Mouse (Mus musculus): ENCODE measurements around the gene Tbc1d4. TPM values are rescaled to one million over a fixed set of nuclear protein-coding genes. Genes with fewer than 3 reads are reported as not detected.

The Tbc1d4 gene
- polyA plus RNA-seq, 1 experiment = 5.6 TPM

DNA sequence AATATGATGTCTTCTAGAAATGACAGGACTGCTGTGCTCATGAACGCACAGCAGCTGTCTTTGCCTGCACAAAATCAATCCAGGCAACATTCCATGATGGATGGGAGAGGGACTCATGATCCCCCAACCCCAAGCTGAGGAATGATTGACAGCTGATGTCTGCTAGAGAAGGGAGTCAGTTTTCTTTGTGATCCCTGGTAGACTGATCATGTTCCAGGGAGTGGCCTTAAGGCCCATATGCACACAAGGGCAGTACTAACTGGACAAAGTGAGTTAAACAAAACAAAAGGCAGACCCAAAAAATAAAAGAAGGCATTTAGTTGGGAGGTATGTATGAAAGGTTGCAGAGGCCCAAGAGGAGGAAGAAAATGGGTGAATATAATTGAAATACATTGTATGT is 71.6 kb downstream of the Tbc1d4 start:
- Histone ChIP-seq H3K36me3 (ENCODE audit: control insufficient read depth, insufficient read depth, low read length) (no peaks in the 10 kb centered on the region), H3K4me1 (ENCODE audit: control insufficient read depth, insufficient read depth, insufficient read length) (no peaks in the 10 kb centered on the region), H3K27me3 (ENCODE audit: control insufficient read depth, insufficient read depth, low read length) (no peaks in the 10 kb centered on the region), H3K27ac (ENCODE audit: insufficient read depth, low read length) (no peak overlapping the region), H3K4me3 (ENCODE audit: extremely low read depth, insufficient read depth, insufficient read length) (no peak overlapping the region)
- WGBS = 96% methylated on average over 1 of the region's 1 CpGs
- TF ChIP-seq POLR2A (IDR thresholded peaks at IDR 0.05; ENCODE audit: low read depth, low read length) (no peak), CTCF (IDR thresholded peaks at IDR 0.05; ENCODE audit: extremely low read depth, insufficient read depth, insufficient read length, insufficient replicate concordance) (no peak)
- no peak for DNase-seq (ENCODE audit: low read depth in 1 of 2, low spot score in 2 of 2)

GRCm38 (mm10) chr14:101532090-101532695 is 76.8 kb downstream of the Tbc1d4 start:
- DNase-seq (ENCODE audit: low read depth in 1 of 2, low spot score in 2 of 2) = no peak
- Histone ChIP-seq H3K27ac (ENCODE audit: insufficient read depth, low read length) (no peak overlapping the region), H3K4me3 (ENCODE audit: extremely low read depth, insufficient read depth, insufficient read length) (no peak overlapping the region), H3K27me3 (ENCODE audit: control insufficient read depth, insufficient read depth, low read length) (no peaks in the 10 kb centered on the region), H3K36me3 (ENCODE audit: control insufficient read depth, insufficient read depth, low read length) (no peaks in the 10 kb centered on the region), H3K4me1 (ENCODE audit: control insufficient read depth, insufficient read depth, insufficient read length) (no peaks in the 10 kb centered on the region)
- no peak for TF ChIP-seq CTCF (IDR thresholded peaks at IDR 0.05; ENCODE audit: extremely low read depth, insufficient read depth, insufficient read length, insufficient replicate concordance)
- no peak for TF ChIP-seq POLR2A (IDR thresholded peaks at IDR 0.05; ENCODE audit: low read depth, low read length)
- 77% methylated on average over 7 of the region's 7 CpGs for WGBS

DNA sequence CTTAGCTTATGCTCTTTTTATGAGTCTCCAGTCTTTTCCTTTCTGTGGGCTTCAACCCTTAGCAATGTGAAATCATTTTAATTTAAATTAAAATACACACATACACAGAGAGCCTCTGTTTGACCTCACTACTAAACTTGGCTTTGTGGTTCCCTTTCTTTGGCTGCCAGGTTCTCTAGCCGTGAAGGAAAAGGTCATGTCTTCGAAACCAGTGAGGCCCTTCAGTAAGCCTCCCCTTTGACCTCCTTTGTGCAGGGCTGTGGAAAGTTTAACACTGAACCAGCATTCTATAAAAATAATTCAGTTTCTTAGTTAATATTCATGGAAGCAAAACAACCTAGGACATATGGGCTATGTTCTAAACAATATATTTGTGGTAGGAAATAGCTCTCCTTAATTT is 78.5 kb downstream of the Tbc1d4 start:
- 65% methylated on average over 2 of the region's 2 CpGs for WGBS

GRCm38 (mm10) chr14:101529194-101529593 is 79.8 kb downstream of the Tbc1d4 start:
- H3K27ac ChIP-seq (ENCODE audit: insufficient read depth, low read length) = no peak overlapping the region
- no peaks in the 10 kb centered on the region for H3K27me3 ChIP-seq (ENCODE audit: control insufficient read depth, insufficient read depth, low read length)
- no peaks in the 10 kb centered on the region for H3K36me3 ChIP-seq (ENCODE audit: control insufficient read depth, insufficient read depth, low read length)
- no peak overlapping the region for H3K4me3 ChIP-seq (ENCODE audit: extremely low read depth, insufficient read depth, insufficient read length)
- 52% methylated on average over 6 of the region's 6 CpGs for WGBS
- TF ChIP-seq CTCF (IDR thresholded peaks at IDR 0.05; ENCODE audit: extremely low read depth, insufficient read depth, insufficient read length, insufficient replicate concordance) (no peak), POLR2A (IDR thresholded peaks at IDR 0.05; ENCODE audit: low read depth, low read length) (no peak)
- DNase-seq (ENCODE audit: low read depth in 1 of 2, low spot score in 2 of 2) = no peak
- no peaks in the 10 kb centered on the region for H3K4me1 ChIP-seq (ENCODE audit: control insufficient read depth, insufficient read depth, insufficient read length)

More for the DNA sequence above, 78.5 kb downstream of the Tbc1d4 start:
- Histone ChIP-seq H3K4me3 (ENCODE audit: extremely low read depth, insufficient read depth, insufficient read length) (no peak overlapping the region), H3K4me1 (ENCODE audit: control insufficient read depth, insufficient read depth, insufficient read length) (no peaks in the 10 kb centered on the region), H3K27ac (ENCODE audit: insufficient read depth, low read length) (no peak overlapping the region), H3K27me3 (ENCODE audit: control insufficient read depth, insufficient read depth, low read length) (no peaks in the 10 kb centered on the region), H3K36me3 (ENCODE audit: control insufficient read depth, insufficient read depth, low read length) (no peaks in the 10 kb centered on the region)
- TF ChIP-seq POLR2A (IDR thresholded peaks at IDR 0.05; ENCODE audit: low read depth, low read length) (no peak), CTCF (IDR thresholded peaks at IDR 0.05; ENCODE audit: extremely low read depth, insufficient read depth, insufficient read length, insufficient replicate concordance) (no peak)
- DNase-seq (ENCODE audit: low read depth in 1 of 2, low spot score in 2 of 2) = no peak

GRCm38 (mm10) chr14:101527420-101527996 is 81.5 kb downstream of the Tbc1d4 start:
- Histone ChIP-seq H3K4me1 (ENCODE audit: control insufficient read depth, insufficient read depth, insufficient read length) (no peaks in the 10 kb centered on the region), H3K4me3 (ENCODE audit: extremely low read depth, insufficient read depth, insufficient read length) (no peak overlapping the region), H3K36me3 (ENCODE audit: control insufficient read depth, insufficient read depth, low read length) (no peaks in the 10 kb centered on the region), H3K27me3 (ENCODE audit: control insufficient read depth, insufficient read depth, low read length) (no peaks in the 10 kb centered on the region), H3K27ac (ENCODE audit: insufficient read depth, low read length) (no peak overlapping the region)
- no peak for TF ChIP-seq POLR2A (IDR thresholded peaks at IDR 0.05; ENCODE audit: low read depth, low read length)
- TF ChIP-seq CTCF (IDR thresholded peaks at IDR 0.05; ENCODE audit: extremely low read depth, insufficient read depth, insufficient read length, insufficient replicate concordance) = no peak
- DNase-seq (ENCODE audit: low read depth in 1 of 2, low spot score in 2 of 2) = no peak
- WGBS = 92% methylated on average over 11 of the region's 11 CpGs

DNA sequence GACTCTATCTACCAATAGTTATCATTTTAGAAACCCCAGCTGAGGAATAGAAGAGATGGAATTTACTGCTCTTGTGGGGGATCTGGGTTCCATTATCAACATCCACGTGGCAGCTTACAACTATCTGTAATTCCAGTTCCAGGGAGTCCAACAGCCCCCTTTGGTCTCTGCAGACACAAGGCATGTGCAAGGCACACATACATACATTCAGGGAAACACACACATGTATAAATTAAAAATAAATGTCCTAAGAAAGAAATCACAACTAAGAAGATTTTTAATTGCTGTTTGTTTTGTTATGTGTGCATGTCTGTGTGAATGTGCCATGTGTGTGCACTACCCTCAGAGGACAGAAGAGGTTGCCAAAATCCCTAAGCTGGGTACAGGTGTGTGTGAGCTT is 82.5 kb downstream of the Tbc1d4 start:
- DNase-seq (ENCODE audit: low read depth in 1 of 2, low spot score in 2 of 2) = no peak
- H3K27me3 ChIP-seq (ENCODE audit: control insufficient read depth, insufficient read depth, low read length) = no peaks in the 10 kb centered on the region
- TF ChIP-seq POLR2A (IDR thresholded peaks at IDR 0.05; ENCODE audit: low read depth, low read length) (no peak), CTCF (IDR thresholded peaks at IDR 0.05; ENCODE audit: extremely low read depth, insufficient read depth, insufficient read length, insufficient replicate concordance) (no peak)
- H3K36me3 ChIP-seq (ENCODE audit: control insufficient read depth, insufficient read depth, low read length) = no peaks in the 10 kb centered on the region
- WGBS = 96% methylated on average over 1 of the region's 1 CpGs
- H3K4me1 ChIP-seq (ENCODE audit: control insufficient read depth, insufficient read depth, insufficient read length) = no peaks in the 10 kb centered on the region
- H3K27ac ChIP-seq (ENCODE audit: insufficient read depth, low read length) = no peak overlapping the region
- H3K4me3 ChIP-seq (ENCODE audit: extremely low read depth, insufficient read depth, insufficient read length) = no peak overlapping the region

DNA sequence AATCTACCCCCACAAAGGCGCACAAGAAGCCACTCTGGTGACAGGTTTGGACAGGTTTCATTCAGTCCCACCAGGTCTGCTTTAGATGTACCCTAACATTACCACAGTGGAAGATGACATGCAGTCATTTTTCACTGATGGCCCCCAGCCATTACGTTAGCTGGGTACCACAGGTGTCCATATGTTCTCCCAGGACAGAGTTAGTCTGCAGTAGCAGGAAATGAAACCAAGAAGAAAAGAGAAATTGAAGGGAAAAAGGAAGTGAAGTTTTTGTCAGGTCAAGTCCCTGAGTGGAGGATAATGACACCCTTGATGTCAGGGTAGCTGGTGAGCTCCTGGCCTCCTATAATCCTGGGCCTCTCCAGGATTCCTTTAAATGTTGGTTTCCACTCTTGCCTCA is 89.0 kb downstream of the Tbc1d4 start:
- Histone ChIP-seq H3K27me3 (ENCODE audit: control insufficient read depth, insufficient read depth, low read length) (no peaks in the 10 kb centered on the region), H3K4me1 (ENCODE audit: control insufficient read depth, insufficient read depth, insufficient read length) (no peaks in the 10 kb centered on the region), H3K27ac (ENCODE audit: insufficient read depth, low read length) (no peak overlapping the region), H3K4me3 (ENCODE audit: extremely low read depth, insufficient read depth, insufficient read length) (no peak overlapping the region), H3K36me3 (ENCODE audit: control insufficient read depth, insufficient read depth, low read length) (no peaks in the 10 kb centered on the region)
- WGBS = 58% methylated on average over 2 of the region's 2 CpGs
- DNase-seq (ENCODE audit: low read depth in 1 of 2, low spot score in 2 of 2) = no peak
- no peak for TF ChIP-seq POLR2A (IDR thresholded peaks at IDR 0.05; ENCODE audit: low read depth, low read length)
- no peak for TF ChIP-seq CTCF (IDR thresholded peaks at IDR 0.05; ENCODE audit: extremely low read depth, insufficient read depth, insufficient read length, insufficient replicate concordance)

Data from spleen, adult 2 months (tissue).